Mouse (Mus musculus) adipocyte (in vitro differentiated cells): ENCODE measurements at regions not wholly inside any gene's neighbourhood (a gene's known extent, or its start where the extent isn't known, plus 50 kb on each side); places are given as distances from the start of the nearest gene placed in this dataset.

ENCODE experiments used
- DNase-seq: peaks from one replicate; pipeline ENCODE4 v3.0.0-alpha.2; 2016; ENCODE audit warnings: low spot score

DNA sequence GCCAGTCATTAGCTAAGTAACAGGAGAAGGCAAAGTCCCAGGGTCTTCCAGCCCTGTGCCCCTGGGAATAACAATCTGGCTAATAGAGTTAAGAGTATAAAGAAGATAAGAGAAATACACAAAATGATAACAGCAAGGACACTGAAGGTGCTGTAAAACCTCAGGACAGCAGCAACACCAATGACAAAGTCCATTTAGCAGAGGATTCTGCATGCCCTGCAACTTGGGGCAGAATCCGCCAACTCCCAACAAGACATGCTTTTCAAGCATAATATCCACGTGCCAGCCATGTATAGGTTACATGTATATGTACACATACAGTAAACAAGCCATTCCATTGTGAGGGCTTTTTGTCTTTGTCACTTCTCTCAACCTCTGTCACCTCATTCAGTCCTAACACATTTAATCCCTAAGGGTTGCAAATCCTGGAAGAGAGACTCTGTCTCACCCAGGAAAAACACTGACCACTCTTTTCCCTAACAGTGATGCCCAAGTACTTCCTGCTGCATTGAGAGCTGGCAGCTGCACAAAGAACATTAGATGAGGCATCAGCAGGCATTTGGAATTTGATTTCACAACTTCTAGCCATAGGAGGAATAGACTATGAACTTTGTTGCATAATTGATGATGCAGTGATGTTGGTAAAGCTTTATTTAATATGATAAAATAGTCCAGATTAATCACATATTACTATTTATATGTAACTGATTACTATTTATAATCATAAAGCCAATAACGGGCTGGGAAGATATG lies 105.8 kb upstream of the Slc4a7 start:
- DNase-seq: no peak

GRCm38 (mm10) chr14:14599586-14599985 lies 102.5 kb upstream of the Slc4a7 start:
- no peak for DNase-seq

DNA sequence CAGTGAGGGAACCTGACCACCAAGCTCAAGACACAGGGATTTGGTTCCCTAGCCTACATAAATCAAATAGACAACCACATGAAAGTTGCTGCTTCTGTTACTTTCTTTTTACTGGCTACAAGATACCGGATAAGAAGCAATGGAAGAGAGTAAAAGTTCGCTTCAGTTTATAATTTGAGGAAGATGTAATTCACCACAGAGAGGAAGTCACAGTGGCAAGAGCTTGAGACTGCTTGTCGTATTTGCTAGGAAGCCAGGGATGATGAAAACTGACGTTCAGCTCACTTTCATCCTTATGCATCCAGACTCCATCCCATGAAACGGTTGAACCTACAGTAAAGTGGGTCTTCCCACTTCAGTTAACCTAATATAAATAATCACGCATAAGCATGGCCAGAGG lies 102.1 kb upstream of the Slc4a7 start:
- DNase-seq: no peak

DNA sequence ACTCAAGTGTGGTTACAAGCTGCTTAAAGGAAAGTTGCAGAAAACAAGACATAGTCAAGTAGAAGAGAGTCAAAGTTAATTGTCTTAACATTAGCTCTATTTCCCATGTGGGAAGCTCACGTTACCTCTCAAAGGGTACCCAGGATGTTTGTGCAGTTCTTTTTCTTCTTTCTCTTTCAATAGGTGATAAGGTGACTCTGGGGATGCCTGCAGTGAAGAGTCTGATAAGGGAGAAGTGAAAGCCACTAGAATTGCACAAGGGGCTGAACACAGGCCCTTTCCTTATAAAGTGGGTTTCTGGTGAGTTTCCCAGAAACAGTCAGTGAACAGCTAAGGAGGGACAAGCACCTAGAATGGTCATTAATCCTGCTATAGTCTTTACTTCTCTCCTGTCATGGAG lies 98.6 kb upstream of the Slc4a7 start:
- no peak for DNase-seq

DNA sequence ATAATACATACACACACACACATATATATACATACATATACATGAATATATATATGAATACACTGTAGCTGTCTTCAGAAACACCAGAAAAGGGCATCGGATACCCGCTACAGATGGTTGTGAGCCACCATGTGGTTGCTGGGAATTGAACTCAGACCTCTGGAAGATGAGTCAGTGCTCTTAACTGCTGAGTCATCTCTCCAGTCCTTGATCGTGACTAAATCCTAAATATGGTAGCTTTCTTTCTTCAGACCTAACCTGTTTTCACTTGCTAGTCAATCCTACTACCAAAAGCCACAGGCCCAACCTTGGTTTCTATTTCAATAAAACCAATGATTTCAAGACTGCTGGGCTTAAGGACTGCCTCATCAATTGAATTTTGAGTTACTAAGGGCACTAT lies 95.0 kb upstream of the Slc4a7 start:
- DNase-seq: no peak

DNA sequence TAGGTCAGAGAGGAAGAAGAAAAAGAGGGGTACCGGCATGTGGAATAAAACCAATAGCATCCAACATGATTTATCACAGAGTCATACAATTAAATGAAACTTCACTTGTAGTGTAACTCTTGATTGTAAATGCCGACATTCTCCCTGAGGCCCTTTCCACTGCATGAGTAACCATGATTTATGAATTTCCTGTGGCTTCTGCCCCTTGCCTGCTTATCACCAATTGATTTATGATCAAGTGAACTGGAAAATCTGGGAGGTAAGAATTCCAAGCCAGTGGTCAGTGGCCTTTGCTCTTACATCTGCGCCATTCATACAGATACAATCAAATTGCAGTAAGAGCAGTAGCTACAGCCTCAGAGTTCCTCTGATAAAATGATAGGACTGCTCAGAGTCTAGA lies 89.8 kb upstream of the Slc4a7 start:
- DNase-seq: no peak

DNA sequence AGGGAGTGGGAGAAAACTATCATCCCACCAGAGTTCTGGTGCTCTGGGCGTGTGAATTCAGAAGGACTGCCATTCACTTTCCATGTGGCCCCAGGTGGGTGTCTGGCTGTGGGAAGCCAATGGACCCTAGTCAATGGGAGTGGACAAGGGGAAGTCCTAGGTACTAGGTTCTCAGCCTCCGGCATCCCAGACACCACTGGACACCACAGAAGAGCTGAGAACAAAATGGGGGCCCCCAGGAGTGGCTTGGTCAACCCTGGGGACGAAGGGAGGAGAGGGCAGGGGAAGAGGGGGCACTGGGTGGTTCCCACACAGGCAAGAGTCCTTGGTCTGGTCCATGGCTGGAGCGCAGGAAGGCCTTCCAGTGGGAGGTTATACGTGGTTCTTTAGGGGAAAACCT lies 81.8 kb upstream of the Slc4a7 start:
- no peak for DNase-seq

DNA sequence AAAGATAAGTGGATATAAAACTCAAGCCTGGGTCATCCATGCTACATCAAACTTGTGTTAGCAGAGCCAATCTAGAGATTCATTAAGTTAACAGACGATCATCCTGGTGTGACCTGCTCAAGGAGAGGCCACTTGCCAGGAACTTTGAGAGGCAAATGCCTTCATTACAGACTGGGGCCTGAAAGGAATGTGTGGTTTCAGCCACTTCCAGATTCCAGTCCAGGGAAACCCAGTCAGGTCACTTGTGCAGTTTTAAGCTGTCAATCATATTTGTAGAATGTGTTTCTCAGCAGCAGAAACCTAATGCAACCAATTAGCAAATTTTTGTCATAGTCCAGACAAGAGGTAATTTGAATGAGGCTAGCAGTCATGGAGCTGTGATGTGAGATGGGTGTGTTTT lies 73.4 kb upstream of the Slc4a7 start:
- no peak for DNase-seq

DNA sequence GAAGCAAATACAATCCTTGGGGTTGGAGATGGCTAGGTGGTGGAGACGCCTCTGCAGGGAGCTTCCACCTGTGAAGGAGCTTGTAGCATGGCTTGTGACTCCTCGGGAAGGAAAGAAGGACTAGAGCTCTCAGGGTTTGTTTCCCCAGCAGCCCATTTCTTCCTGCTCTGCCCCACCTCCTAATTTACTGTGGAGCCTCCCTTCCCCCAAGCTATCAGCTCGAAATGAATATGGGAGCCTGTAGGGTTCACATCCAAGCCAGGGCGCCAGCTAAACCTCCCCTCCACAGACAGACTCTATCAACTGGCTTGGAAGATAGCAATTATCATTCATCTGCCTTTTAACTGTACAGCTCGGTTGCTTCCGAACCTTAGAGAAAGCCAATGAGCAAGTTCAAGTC lies 70.3 kb upstream of the Slc4a7 start:
- no peak for DNase-seq

- no peak for DNase-seq
These were observed 69.6 kb upstream of the Slc4a7 start for GRCm38 (mm10) chr14:14632471-14632870.

- peak; percentile 60 for DNase-seq
These were observed 68.8 kb upstream of the Slc4a7 start for GRCm38 (mm10) chr14:14632951-14633931.

DNA sequence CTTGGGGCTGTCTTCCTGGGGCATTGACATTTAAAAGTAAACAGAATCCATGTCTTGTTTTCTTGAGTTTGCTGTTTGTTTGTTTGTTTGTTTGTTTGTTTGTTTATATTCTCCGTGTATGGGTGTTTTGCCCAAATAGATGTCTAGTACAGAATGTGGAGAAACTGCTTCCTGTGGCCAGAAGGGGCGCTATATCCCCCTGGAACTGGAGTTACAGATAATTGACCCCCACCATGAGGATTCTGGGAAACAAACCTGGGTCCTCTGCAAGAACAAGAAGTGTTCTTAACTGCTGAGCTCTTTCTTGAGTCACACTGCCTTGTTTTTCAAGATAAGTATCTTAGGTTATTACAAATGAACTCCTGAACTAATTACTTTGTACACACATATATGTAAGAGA lies 68.1 kb upstream of the Slc4a7 start:
- DNase-seq: peak; percentile 41

GRCm38 (mm10) chr14:14639102-14640015 lies 62.7 kb upstream of the Slc4a7 start:
- DNase-seq: peak; percentile 22

DNA sequence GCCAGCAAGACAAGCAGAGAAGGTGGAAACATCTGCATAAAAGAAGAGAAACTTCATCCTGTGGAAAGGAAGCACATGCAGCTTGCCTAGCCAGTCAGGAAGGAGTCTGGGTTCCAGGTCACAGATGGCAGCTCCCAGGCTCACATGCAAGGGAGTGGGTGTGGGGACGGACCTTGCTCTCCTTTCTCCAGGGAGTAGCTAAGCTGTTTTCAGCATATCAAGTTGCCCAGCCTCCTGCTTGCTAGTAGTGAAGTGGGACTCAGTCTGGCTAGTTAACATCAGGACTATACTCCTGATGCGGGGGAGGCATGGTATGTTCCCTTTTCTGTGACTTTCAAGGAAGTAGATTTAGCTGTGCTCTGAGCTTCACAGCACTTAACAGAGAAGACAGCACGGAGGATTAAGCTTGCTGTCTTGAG lies 62.0 kb upstream of the Slc4a7 start:
- peak; percentile 40 for DNase-seq

DNA sequence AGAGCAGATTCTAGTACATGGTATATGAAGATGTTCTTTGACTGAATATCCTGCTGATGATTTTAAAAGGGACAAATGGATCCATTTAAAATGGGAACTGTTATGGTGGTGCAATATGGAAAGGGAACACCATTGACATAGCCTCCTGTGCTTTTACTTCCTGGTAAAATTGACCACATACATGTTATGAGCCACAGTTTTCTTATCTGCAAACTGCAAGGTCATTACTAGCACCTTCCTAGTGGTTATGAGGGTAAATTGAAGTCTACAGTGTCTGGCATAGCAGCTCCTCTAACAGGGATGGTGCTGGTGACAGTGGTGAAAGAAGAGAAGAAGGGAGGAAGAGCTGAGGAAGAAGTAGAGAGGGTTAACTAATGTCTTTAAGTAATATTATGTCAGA lies 61.5 kb upstream of the Slc4a7 start:
- DNase-seq: no peak

DNA sequence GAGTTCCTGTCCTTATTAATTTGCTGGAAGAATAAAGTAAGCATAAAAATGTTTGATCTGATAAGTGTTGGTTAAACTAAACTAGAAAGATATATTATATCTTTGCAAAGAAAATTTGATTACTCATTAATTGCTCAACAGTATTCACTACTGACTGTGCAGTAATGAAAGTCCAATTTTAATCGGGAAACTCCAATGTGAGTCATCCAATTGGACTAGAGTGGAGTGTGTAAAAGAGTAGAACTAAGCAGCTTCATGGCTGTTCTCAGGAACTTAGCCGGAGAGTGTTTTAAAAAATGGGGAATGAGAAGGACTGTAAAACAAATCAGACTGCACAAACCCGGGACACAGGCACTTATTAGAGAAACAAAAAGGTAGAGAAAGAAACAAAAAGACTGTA lies 58.5 kb upstream of the Slc4a7 start:
- peak; percentile 76 for DNase-seq

DNA sequence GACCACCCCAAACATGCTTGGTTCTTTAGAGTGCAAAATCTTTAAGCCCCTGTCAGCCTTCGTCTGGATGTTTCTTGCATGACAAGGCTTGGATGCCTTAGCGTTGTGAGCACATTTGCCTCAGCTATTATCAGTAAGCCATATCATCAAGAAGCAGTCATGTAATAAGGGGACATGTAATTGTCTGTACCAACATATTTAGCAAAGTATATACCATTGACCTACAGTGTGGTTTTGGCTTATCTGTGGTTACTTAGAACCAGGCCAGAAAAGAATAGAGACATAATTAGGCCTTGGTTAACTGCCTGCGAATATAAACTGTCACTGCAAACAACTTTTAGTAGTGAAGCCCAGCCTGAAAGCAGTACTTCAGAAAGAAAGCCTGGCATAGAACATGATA lies 57.0 kb upstream of the Slc4a7 start:
- no peak for DNase-seq
